Mouse (Mus musculus) heart, embryonic 15.5 days (tissue): Measurements from ENCODE around the gene Slc38a2. TPM values are rescaled to one million over a fixed set of nuclear protein-coding genes. Genes with fewer than 3 reads are reported as not detected.

Experiments used
- ATAC-seq: fragments of 200-750 bp; cut with Nextera tagmentation; replicated peaks from 2 replicates; pipeline ENCODE4 v1.8.0; 2017; ENCODE audit warnings: low read depth, moderate TSS enrichment; ENCODE audit not compliant: insufficient number of reproducible peaks, insufficient read depth, low FRiP score
- H3K27ac ChIP-seq: fragments of 300-500 bp; sonication (generic); 2 replicates; pipeline ENCODE4 v1.5.1; 2015; ENCODE audit warnings: mild to moderate bottlenecking, inconsistent platforms
- H3K27me3 ChIP-seq: fragments of 300-500 bp; sonication (generic); 2 replicates; pipeline ENCODE4 v1.6.1; 2015; ENCODE audit warnings: inconsistent platforms
- H3K36me3 ChIP-seq: fragments of 300-500 bp; sonication (generic); 2 replicates; pipeline ENCODE4 v1.6.1; 2015; ENCODE audit warnings: mild to moderate bottlenecking, inconsistent platforms
- H3K4me1 ChIP-seq: fragments of 300-500 bp; sonication (generic); replicated peaks from 2 replicates; pipeline ENCODE4 v1.6.1; 2015; ENCODE audit warnings: inconsistent platforms
- H3K4me2 ChIP-seq: fragments of 300-500 bp; sonication (generic); 2 replicates; pipeline ENCODE4 v1.6.1; 2015; ENCODE audit warnings: inconsistent platforms, mild to moderate bottlenecking, moderate library complexity
- H3K4me3 ChIP-seq: fragments of 300-500 bp; sonication (generic); 2 replicates; pipeline ENCODE4 v1.5.1; 2015; ENCODE audit warnings: mild to moderate bottlenecking, inconsistent platforms
- H3K9ac ChIP-seq: fragments of 300-500 bp; sonication (generic); 2 replicates; pipeline ENCODE4 v1.6.1; 2015; ENCODE audit warnings: mild to moderate bottlenecking, inconsistent platforms
- H3K9me3 ChIP-seq: fragments of 300-500 bp; sonication (generic); replicated peaks from 2 replicates; pipeline ENCODE4 v1.6.1; 2016; ENCODE audit warnings: inconsistent platforms
- WGBS: fragments of 180-500 bp; shearing (Covaris S2); methylation state at CpG from one replicate; pipeline ENCODE4 v1.1.7; 2015; ENCODE audit warnings: mixed read lengths; 5-methylcytosine and 5-hydroxymethylcytosine counted together
- polyA plus RNA-seq: library from polyadenylated mRNA; unstranded; fragments of >200 nt; fragmentation: Nextera tagmentation; extraction: Ambion mirVana; gene quantifications from 2 replicates; pipeline ENCODE4 v1.2.1, GENCODE M21; 2015

Slc38a2 gene
- polyA plus RNA-seq, 1 experiment from 2014 or later, result 170 TPM

- Histone ChIP-seq H3K9me3 (no peaks in the 10 kb centered on the region), H3K4me3 (no peak overlapping the region), H3K4me2 (no peak overlapping the region), H3K27me3 (no peaks in the 10 kb centered on the region), H3K4me1 (peaks cover 29% of the 10 kb centered on the region), H3K27ac (no peak overlapping the region), H3K9ac (no peak overlapping the region), H3K36me3 (no peaks in the 10 kb centered on the region)
- ATAC-seq, result no peak
- 57% methylated on average over 4 of the region's 4 CpGs for WGBS
These were observed 40.6 kb upstream of the Slc38a2 start for GRCm38 (mm10) chr15:96740091-96740490.

GRCm38 (mm10) chr15:96736663-96737385 lies 37.3 kb upstream of the Slc38a2 start:
- Histone ChIP-seq H3K4me2 (no peak overlapping the region), H3K9me3 (no peaks in the 10 kb centered on the region), H3K4me1 (peaks cover 17% of the 10 kb centered on the region), H3K27me3 (no peaks in the 10 kb centered on the region), H3K9ac (no peak overlapping the region), H3K36me3 (no peaks in the 10 kb centered on the region), H3K4me3 (no peak overlapping the region), H3K27ac (no peak overlapping the region)
- no peak for ATAC-seq
- WGBS, result 81% methylated on average over 15 of the region's 15 CpGs

GRCm38 (mm10) chr15:96735562-96736160 lies 36.1 kb upstream of the Slc38a2 start:
- Histone ChIP-seq H3K4me1 (peaks cover 17% of the 10 kb centered on the region), H3K36me3 (no peaks in the 10 kb centered on the region), H3K4me2 (no peak overlapping the region), H3K27me3 (no peaks in the 10 kb centered on the region), H3K4me3 (no peak overlapping the region), H3K27ac (no peak overlapping the region), H3K9me3 (no peaks in the 10 kb centered on the region), H3K9ac (no peak overlapping the region)
- no peak for ATAC-seq
- 84% methylated on average over 15 of the region's 15 CpGs for WGBS

- peaks cover 23% of the 10 kb centered on the region for H3K4me1 ChIP-seq
- no peak overlapping the region for H3K9ac ChIP-seq
- 39% methylated on average over 7 of the region's 7 CpGs for WGBS
- no peaks in the 10 kb centered on the region for H3K36me3 ChIP-seq
- no peaks in the 10 kb centered on the region for H3K9me3 ChIP-seq
- ATAC-seq, result no peak
- H3K4me3 ChIP-seq, result no peak overlapping the region
- peak overlapping the region; percentile 37 for H3K27ac ChIP-seq
- H3K27me3 ChIP-seq, result no peaks in the 10 kb centered on the region
- H3K4me2 ChIP-seq, result no peak overlapping the region
These were observed 34.9 kb upstream of the Slc38a2 start for GRCm38 (mm10) chr15:96734423-96734822.

GRCm38 (mm10) chr15:96730416-96730815 lies 30.9 kb upstream of the Slc38a2 start:
- Histone ChIP-seq H3K9ac (no peak overlapping the region), H3K36me3 (no peaks in the 10 kb centered on the region), H3K4me1 (peaks cover 27% of the 10 kb centered on the region), H3K27me3 (no peaks in the 10 kb centered on the region), H3K4me3 (no peak overlapping the region), H3K4me2 (no peak overlapping the region), H3K27ac (peak overlapping the region; percentile 45; the same call in 1 of the 2 replicates), H3K9me3 (no peaks in the 10 kb centered on the region)
- no peak for ATAC-seq
- WGBS, result 80% methylated on average over 9 of the region's 9 CpGs

- no peaks in the 10 kb centered on the region for H3K36me3 ChIP-seq
- no peaks in the 10 kb centered on the region for H3K9me3 ChIP-seq
- peaks cover 27% of the 10 kb centered on the region for H3K4me1 ChIP-seq
- H3K27me3 ChIP-seq, result no peaks in the 10 kb centered on the region
- H3K4me2 ChIP-seq, result no peak overlapping the region
- 43% methylated on average over 9 of the region's 9 CpGs for WGBS
- no peak overlapping the region for H3K4me3 ChIP-seq
- ATAC-seq, result no peak
- peak overlapping the region; percentile 45; the same call in 1 of the 2 replicates for H3K27ac ChIP-seq
- no peak overlapping the region for H3K9ac ChIP-seq
These were observed 30.3 kb upstream of the Slc38a2 start for GRCm38 (mm10) chr15:96729785-96730184.

- Histone ChIP-seq H3K9me3 (no peaks in the 10 kb centered on the region), H3K4me3 (no peak overlapping the region), H3K9ac (no peak overlapping the region), H3K27me3 (no peaks in the 10 kb centered on the region), H3K4me1 (peaks cover 21% of the 10 kb centered on the region), H3K27ac (peak overlapping the region; percentile 4; the same call in 1 of the 2 replicates), H3K36me3 (no peaks in the 10 kb centered on the region), H3K4me2 (no peak overlapping the region)
- ATAC-seq, result no peak
- 60% methylated on average over 10 of the region's 10 CpGs for WGBS
These were observed 29.5 kb upstream of the Slc38a2 start for GRCm38 (mm10) chr15:96728993-96729392.

- WGBS, result 66% methylated on average over 4 of the region's 4 CpGs
These were observed 28.8 kb upstream of the Slc38a2 start for GRCm38 (mm10) chr15:96728346-96728745.

GRCm38 (mm10) chr15:96724506-96724905 lies 25.0 kb upstream of the Slc38a2 start:
- Histone ChIP-seq H3K9me3 (no peaks in the 10 kb centered on the region), H3K4me2 (no peak overlapping the region), H3K4me3 (no peak overlapping the region), H3K4me1 (peaks cover 9% of the 10 kb centered on the region), H3K9ac (no peak overlapping the region), H3K36me3 (no peaks in the 10 kb centered on the region), H3K27me3 (no peaks in the 10 kb centered on the region), H3K27ac (no peak overlapping the region)
- ATAC-seq, result no peak

More at GRCm38 (mm10) chr15:96728346-96728745, 28.8 kb upstream of the Slc38a2 start:
- H3K4me2 ChIP-seq, result no peak overlapping the region
- H3K4me3 ChIP-seq, result no peak overlapping the region
- H3K27ac ChIP-seq, result 0 out of 2 replicates have a peak overlapping the region, but pooled peaks have one; percentile 4
- no peaks in the 10 kb centered on the region for H3K27me3 ChIP-seq
- H3K9me3 ChIP-seq, result no peaks in the 10 kb centered on the region
- H3K4me1 ChIP-seq, result peaks cover 15% of the 10 kb centered on the region
- no peaks in the 10 kb centered on the region for H3K36me3 ChIP-seq
- ATAC-seq, result no peak
- H3K9ac ChIP-seq, result no peak overlapping the region

- Histone ChIP-seq H3K27ac (no peak overlapping the region), H3K9ac (no peak overlapping the region), H3K4me3 (no peak overlapping the region), H3K4me1 (no peaks in the 10 kb centered on the region), H3K36me3 (no peaks in the 10 kb centered on the region), H3K27me3 (no peaks in the 10 kb centered on the region), H3K4me2 (no peak overlapping the region), H3K9me3 (no peaks in the 10 kb centered on the region)
- no peak for ATAC-seq
- WGBS, result 81% methylated on average over 7 of the region's 7 CpGs
These were observed 22.7 kb upstream of the Slc38a2 start for GRCm38 (mm10) chr15:96722228-96722627.

GRCm38 (mm10) chr15:96720146-96720545 lies 20.6 kb upstream of the Slc38a2 start:
- ATAC-seq, result no peak
- Histone ChIP-seq H3K4me3 (no peak overlapping the region), H3K27ac (no peak overlapping the region), H3K36me3 (no peaks in the 10 kb centered on the region), H3K4me1 (peaks cover 3% of the 10 kb centered on the region; the same call in 1 of the 2 replicates), H3K27me3 (no peaks in the 10 kb centered on the region), H3K4me2 (no peak overlapping the region), H3K9me3 (no peaks in the 10 kb centered on the region), H3K9ac (no peak overlapping the region)
- 81% methylated on average over 6 of the region's 6 CpGs for WGBS

- H3K4me3 ChIP-seq, result no peak overlapping the region
- H3K36me3 ChIP-seq, result no peaks in the 10 kb centered on the region
- H3K4me2 ChIP-seq, result no peak overlapping the region
- H3K9me3 ChIP-seq, result no peaks in the 10 kb centered on the region
- WGBS, result 69% methylated on average over 7 of the region's 7 CpGs
- ATAC-seq, result no peak
- H3K4me1 ChIP-seq, result peaks cover 3% of the 10 kb centered on the region; the same call in 1 of the 2 replicates
- H3K27me3 ChIP-seq, result no peaks in the 10 kb centered on the region
- no peak overlapping the region for H3K27ac ChIP-seq
- no peak overlapping the region for H3K9ac ChIP-seq
These were observed 18.9 kb upstream of the Slc38a2 start for GRCm38 (mm10) chr15:96718466-96718865.
